Mouse (Mus musculus) forebrain, postnatal 0 days (tissue): Measurements from ENCODE around the gene Snrnp35. TPM values are rescaled to one million over a fixed set of nuclear protein-coding genes. Genes with fewer than 3 reads are reported as not detected.
"Not testable (repeated sequence)": the region's sequence is repeated elsewhere in the genome, so short reads cannot be mapped to it uniquely, and the experiment has no call there.

Experiments used
- ATAC-seq: fragments of 200-750 bp; cut with Nextera tagmentation; 2 replicates; pipeline ENCODE4 v1.8.0; 2017; ENCODE audit warnings: mild to moderate bottlenecking, moderate library complexity
- DNase-seq: peaks from one replicate; pipeline ENCODE4 v3.0.0-alpha.2; 2015
- H3K27ac ChIP-seq: fragments of 300-500 bp; sonication (generic); 2 replicates; pipeline ENCODE4 v1.5.1; 2014; ENCODE audit warnings: low read depth, mild to moderate bottlenecking, antibody characterized with exemption, low read length, moderate library complexity, mixed read lengths
- H3K27me3 ChIP-seq: fragments of 300-500 bp; sonication (generic); 2 replicates; pipeline ENCODE4 v1.6.1; 2014; ENCODE audit warnings: mild to moderate bottlenecking, low read length, mixed read lengths; ENCODE audit not compliant: insufficient read depth
- H3K36me3 ChIP-seq: fragments of 300-500 bp; sonication (generic); 2 replicates; pipeline ENCODE4 v1.6.1; 2014; ENCODE audit warnings: mild to moderate bottlenecking, moderate library complexity; ENCODE audit not compliant: insufficient read depth
- H3K4me1 ChIP-seq: fragments of 300-500 bp; sonication (generic); 2 replicates; pipeline ENCODE4 v1.6.1; 2014; ENCODE audit warnings: antibody characterized with exemption; ENCODE audit not compliant: insufficient read depth
- H3K4me2 ChIP-seq: fragments of 300-500 bp; sonication (generic); 2 replicates; pipeline ENCODE4 v1.6.1; 2014; ENCODE audit warnings: low read depth, mild to moderate bottlenecking, moderate library complexity
- H3K4me3 ChIP-seq: fragments of 300-500 bp; sonication (generic); 2 replicates; pipeline ENCODE4 v1.5.1; 2014; ENCODE audit warnings: low read depth, low read length, mixed read lengths
- H3K9ac ChIP-seq: fragments of 300-500 bp; sonication (generic); 2 replicates; pipeline ENCODE4 v1.6.1; 2014; ENCODE audit warnings: mild to moderate bottlenecking
- H3K9me3 ChIP-seq: fragments of 300-500 bp; sonication (generic); 2 replicates; pipeline ENCODE4 v1.6.1; 2016; ENCODE audit warnings: low read length
- CTCF ChIP-seq: sonication (generic); IDR thresholded peaks from 2 replicates; pipeline ENCODE4 v1.5.1; 2016; ENCODE audit warnings: antibody characterized with exemption, control low read depth, low read depth
- WGBS: fragments of 180-500 bp; shearing (Covaris S2); extraction: QIAGEN DNeasy Blood & Tissue Kit; methylation state at CpG from one replicate; pipeline ENCODE4 v1.1.7; 2014; 5-methylcytosine and 5-hydroxymethylcytosine counted together
- polyA plus RNA-seq: library from polyadenylated mRNA; unstranded; fragments of >200 nt; fragmentation: Nextera tagmentation; extraction: Ambion mirVana; gene quantifications from 2 replicates; pipeline ENCODE4 v1.2.1, GENCODE M21; 2015
- total RNA-seq: library from RNA; depleted of rRNA; stranded (reverse); fragments of >200 nt; gene quantifications from 2 replicates; pipeline ENCODE4 v1.2.3, GENCODE M21; 2014

Snrnp35 gene
- total and polyA plus RNA-seq, 2 experiments from 2014 or later: 16.0 to 17.7 TPM

GRCm38 (mm10) chr5:124491732-124492131 is 8.8 kb downstream of the Snrnp35 start:
- no peak for TF ChIP-seq CTCF
- no peak for ATAC-seq
- Histone ChIP-seq H3K9ac (no peak overlapping the region), H3K27ac (no peak overlapping the region), H3K27me3 (no peaks in the 10 kb centered on the region), H3K4me2 (no peak overlapping the region), H3K4me1 (no peaks in the 10 kb centered on the region), H3K9me3 (no peaks in the 10 kb centered on the region), H3K36me3 (peaks cover 33% of the 10 kb centered on the region), H3K4me3 (no peak overlapping the region)
- WGBS: 44% methylated on average over 4 of the region's 4 CpGs
- no peak for DNase-seq

DNA sequence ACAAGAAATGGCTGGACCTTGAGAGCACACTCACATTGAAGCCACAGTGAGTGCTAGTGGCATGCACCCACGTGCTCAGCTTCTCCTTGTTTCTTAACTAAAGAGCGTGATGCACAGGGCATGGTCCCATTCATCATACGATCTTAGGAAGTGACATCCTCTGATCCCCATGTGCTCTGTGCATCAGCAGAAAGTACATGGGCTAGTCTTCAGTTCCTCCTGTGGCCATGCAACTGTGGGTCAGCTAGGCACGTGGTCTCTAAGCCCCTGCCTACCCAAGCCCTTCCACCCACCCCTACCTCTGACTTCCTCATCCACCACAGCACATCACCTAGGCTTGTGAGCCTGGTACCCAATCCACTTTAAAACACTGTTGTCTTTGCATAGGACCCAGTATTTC is 9.7 kb downstream of the Snrnp35 start:
- no peak for ATAC-seq
- Histone ChIP-seq H3K4me2 (no peak overlapping the region), H3K27ac (no peak overlapping the region), H3K27me3 (no peaks in the 10 kb centered on the region), H3K9ac (no peak overlapping the region), H3K36me3 (peaks cover 33% of the 10 kb centered on the region), H3K4me3 (no peak overlapping the region), H3K9me3 (no peaks in the 10 kb centered on the region), H3K4me1 (no peaks in the 10 kb centered on the region)
- no peak for DNase-seq
- no peak for TF ChIP-seq CTCF
- WGBS: 93% methylated on average over 4 of the region's 4 CpGs

- no peak for DNase-seq
- peaks cover 33% of the 10 kb centered on the region for H3K36me3 ChIP-seq
- 93% methylated on average over 11 of the region's 11 CpGs for WGBS
Measured at GRCm38 (mm10) chr5:124493455-124493854, 10.5 kb downstream of the Snrnp35 start.

DNA sequence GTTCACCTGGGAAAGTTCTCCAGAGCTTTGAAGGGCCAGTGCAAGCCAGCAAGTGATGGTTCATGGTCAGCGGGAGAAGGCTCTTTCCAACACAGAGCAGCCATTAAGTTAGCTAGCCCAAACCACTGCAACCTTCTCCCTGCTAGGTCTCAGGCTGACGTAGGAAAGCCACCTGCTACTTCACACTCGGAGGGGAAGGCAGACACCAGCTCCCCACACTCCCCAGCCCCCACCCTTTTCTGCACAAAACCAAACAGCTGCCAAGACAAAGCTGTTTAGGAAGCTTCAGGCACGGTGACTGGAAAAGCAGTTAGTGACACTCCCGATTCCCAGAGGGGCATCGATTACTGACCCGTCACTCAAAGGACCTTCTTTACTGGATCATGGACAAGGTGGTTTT is 12.6 kb downstream of the Snrnp35 start:
- TF ChIP-seq CTCF: no peak
- peaks cover 33% of the 10 kb centered on the region for H3K36me3 ChIP-seq
- no peak overlapping the region for H3K27ac ChIP-seq
- DNase-seq: no peak
- WGBS: 52% methylated on average over 7 of the region's 7 CpGs
- H3K27me3 ChIP-seq: no peaks in the 10 kb centered on the region
- ATAC-seq: no peak
- no peak overlapping the region for H3K4me2 ChIP-seq
- no peaks in the 10 kb centered on the region for H3K9me3 ChIP-seq
- no peaks in the 10 kb centered on the region for H3K4me1 ChIP-seq
- H3K4me3 ChIP-seq: no peak overlapping the region
- H3K9ac ChIP-seq: no peak overlapping the region

More at GRCm38 (mm10) chr5:124493455-124493854, 10.5 kb downstream of the Snrnp35 start:
- H3K27me3 ChIP-seq: no peaks in the 10 kb centered on the region
- H3K9ac ChIP-seq: no peak overlapping the region
- H3K4me3 ChIP-seq: no peak overlapping the region
- H3K4me1 ChIP-seq: no peaks in the 10 kb centered on the region
- H3K4me2 ChIP-seq: no peak overlapping the region
- no peak overlapping the region for H3K27ac ChIP-seq
- no peak for TF ChIP-seq CTCF
- no peak for ATAC-seq
- no peaks in the 10 kb centered on the region for H3K9me3 ChIP-seq

DNA sequence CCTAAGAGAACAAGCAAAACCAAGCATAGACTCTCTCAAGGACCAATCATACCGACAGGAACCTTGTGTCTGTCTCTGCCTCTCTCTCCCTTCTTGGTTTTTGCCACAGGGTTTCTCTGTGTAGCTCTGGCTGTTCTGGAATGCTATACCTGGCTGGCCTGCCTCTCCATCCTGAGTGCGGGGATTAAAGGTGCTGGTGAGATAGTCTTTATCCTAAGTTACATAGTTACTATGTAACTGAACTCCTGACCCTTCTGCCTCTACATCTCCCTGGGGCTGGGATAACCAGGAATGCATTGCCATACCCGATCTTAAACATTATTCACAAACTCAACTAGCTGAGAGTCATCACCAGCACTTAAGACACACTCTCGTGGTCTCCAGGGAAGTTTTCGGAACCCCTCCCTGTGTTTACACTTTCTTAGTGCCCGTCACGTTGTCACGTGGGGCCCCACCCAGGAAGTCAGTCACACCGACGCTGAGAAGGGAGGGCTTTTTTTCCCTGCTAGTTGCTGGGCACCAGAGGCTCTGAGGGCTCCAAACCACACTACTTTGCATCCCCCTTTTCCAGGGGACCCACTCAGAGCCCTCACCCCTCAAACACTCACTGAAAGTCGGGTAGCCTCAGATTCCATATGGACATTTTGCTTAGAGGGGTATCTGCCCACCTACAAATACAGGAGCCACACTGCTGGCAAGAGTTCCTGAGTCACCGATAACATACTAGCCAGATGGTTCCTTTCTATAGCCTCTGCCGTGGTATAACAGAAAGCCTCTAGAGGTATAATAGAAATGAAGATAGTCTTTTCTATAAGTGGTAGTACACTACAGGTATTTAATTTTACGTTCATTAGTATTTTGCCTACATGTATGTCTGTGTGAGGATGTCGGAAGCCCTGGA is 13.9 kb downstream of the Snrnp35 start:
- no peak overlapping the region for H3K4me2 ChIP-seq
- ATAC-seq: no peak
- DNase-seq: no peak
- H3K4me3 ChIP-seq: no peak overlapping the region
- TF ChIP-seq CTCF: no peak
- no peaks in the 10 kb centered on the region for H3K27me3 ChIP-seq
- no peak overlapping the region for H3K9ac ChIP-seq
- no peaks in the 10 kb centered on the region for H3K9me3 ChIP-seq
- H3K36me3 ChIP-seq: peaks cover 23% of the 10 kb centered on the region
- H3K27ac ChIP-seq: no peak overlapping the region
- WGBS: 86% methylated on average over 15 of the region's 15 CpGs
- H3K4me1 ChIP-seq: no peaks in the 10 kb centered on the region

DNA sequence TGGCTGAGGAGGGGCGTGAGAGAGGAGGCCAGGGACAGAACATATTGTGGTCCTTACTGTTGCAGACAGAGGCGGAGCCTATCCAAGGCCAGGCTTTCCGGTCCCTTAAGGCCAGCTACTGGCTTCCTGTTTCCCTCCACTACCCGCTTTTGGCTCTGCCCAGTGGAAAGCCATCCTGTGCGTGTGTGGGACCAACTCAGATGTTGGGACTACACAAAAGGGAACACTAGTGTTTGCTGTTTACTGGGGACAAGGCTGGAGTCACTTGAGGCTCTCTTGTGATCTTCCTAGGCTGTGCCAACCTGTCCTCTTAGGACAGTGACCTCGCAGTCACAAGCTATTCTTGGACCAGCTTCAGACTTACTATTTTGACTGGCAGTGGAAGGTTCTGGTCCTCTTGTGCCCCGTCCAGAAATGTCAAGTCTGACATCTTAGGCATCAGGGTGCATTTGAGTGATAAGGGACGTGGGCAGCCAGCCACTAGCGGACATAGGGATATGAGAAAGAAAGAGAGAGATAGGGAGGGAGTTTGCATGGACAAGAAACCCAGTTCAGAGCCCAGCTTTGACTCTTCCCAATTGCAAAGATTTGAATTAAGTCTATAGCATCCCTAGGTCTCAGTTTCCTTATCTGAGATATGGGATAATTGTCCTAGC is 15.4 kb downstream of the Snrnp35 start:
- 84% methylated on average over 9 of the region's 9 CpGs for whole genome bisulfite sequencing
- no peak for ATAC-seq
- H3K36me3 ChIP-seq: peaks cover 22% of the 10 kb centered on the region

GRCm38 (mm10) chr5:124499001-124499400 is 16.1 kb downstream of the Snrnp35 start:
- TF ChIP-seq CTCF: no peak
- no peak overlapping the region for H3K9ac ChIP-seq
- WGBS: 28% methylated on average over 5 of the region's 5 CpGs

More for the DNA sequence above, 15.4 kb downstream of the Snrnp35 start:
- Histone ChIP-seq H3K27ac (no peak overlapping the region), H3K27me3 (no peaks in the 10 kb centered on the region), H3K4me3 (no peak overlapping the region), H3K4me2 (no peak overlapping the region), H3K9ac (no peak overlapping the region), H3K4me1 (no peaks in the 10 kb centered on the region), H3K9me3 (no peaks in the 10 kb centered on the region)
- TF ChIP-seq CTCF: no peak
- DNase-seq: no peak

DNA sequence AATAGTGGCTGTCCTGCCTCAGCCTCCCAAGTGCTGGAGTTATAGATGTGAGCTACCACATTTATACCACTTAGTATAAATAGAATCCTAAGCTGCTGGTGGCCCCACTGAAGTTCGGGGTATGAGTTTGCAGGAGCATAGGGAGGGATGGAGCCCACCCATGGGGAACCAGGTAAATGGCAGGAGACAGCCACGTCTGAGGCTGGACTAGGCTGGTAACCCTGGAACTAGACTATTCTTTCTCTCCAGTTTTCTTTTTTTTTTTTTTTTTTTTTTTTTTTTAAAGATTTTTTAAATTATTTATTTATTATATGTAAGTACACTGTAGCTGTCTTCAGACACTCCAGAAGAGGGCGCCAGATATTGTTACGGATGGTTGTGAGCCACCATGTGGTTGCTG is 17.1 kb downstream of the Snrnp35 start:
- H3K4me1 ChIP-seq, H3K27ac ChIP-seq, H3K9ac ChIP-seq, DNase-seq, H3K27me3 ChIP-seq, H3K9me3 ChIP-seq, ATAC-seq, H3K4me3 ChIP-seq, H3K4me2 ChIP-seq: not testable (repeated sequence)
- 69% methylated on average over 2 of the region's 4 CpGs for WGBS
- H3K36me3 ChIP-seq: peaks cover 16% of the 10 kb centered on the region

More at GRCm38 (mm10) chr5:124499001-124499400, 16.1 kb downstream of the Snrnp35 start:
- Histone ChIP-seq H3K27me3 (no peaks in the 10 kb centered on the region), H3K4me1 (no peaks in the 10 kb centered on the region), H3K36me3 (peaks cover 21% of the 10 kb centered on the region), H3K27ac (no peak overlapping the region), H3K9me3 (no peaks in the 10 kb centered on the region), H3K4me3 (no peak overlapping the region), H3K4me2 (no peak overlapping the region)
- ATAC-seq (no peak), DNase-seq (no peak)
